Mouse (Mus musculus): ENCODE measurements around the gene Tbc1d25.

Gene Tbc1d25

GRCm38 (mm10) chrX:8175504-8176385, at the start of gene Tbc1d25:
TSS of gene Tbc1d25 (minus strand) at chrX:8176181.
- DNase-seq (ENCODE audit: extremely low read depth, low read depth, low spot score): peak; percentile 19

GRCm38 (mm10) chrX:8223473-8223872, 47.5 kb upstream of the Tbc1d25 start:
- DNase-seq (ENCODE audit: extremely low read depth, low read depth, low spot score): no peak

- peak; percentile 89 for DNase-seq (ENCODE audit: extremely low read depth, low read depth, low spot score)
Observed at GRCm38 (mm10) chrX:8222678-8223421, 46.9 kb upstream of the Tbc1d25 start.

- no peak for DNase-seq (ENCODE audit: extremely low read depth, low read depth, low spot score)
Observed at GRCm38 (mm10) chrX:8222296-8222677, 46.3 kb upstream of the Tbc1d25 start.

- no peak for DNase-seq (ENCODE audit: extremely low read depth, low read depth, low spot score)
Observed at GRCm38 (mm10) chrX:8219651-8220050, 43.7 kb upstream of the Tbc1d25 start.

- DNase-seq (ENCODE audit: extremely low read depth, low read depth, low spot score): no peak
Observed at GRCm38 (mm10) chrX:8218114-8218513, 42.1 kb upstream of the Tbc1d25 start.

GRCm38 (mm10) chrX:8217383-8217782, 41.4 kb upstream of the Tbc1d25 start:
- DNase-seq (ENCODE audit: extremely low read depth, low read depth, low spot score): no peak

- DNase-seq (ENCODE audit: extremely low read depth, low read depth, low spot score): no peak
Observed at GRCm38 (mm10) chrX:8211490-8212207, 35.7 kb upstream of the Tbc1d25 start.

- DNase-seq (ENCODE audit: extremely low read depth, low read depth, low spot score): no peak
Observed at GRCm38 (mm10) chrX:8209720-8210119, 33.7 kb upstream of the Tbc1d25 start.

GRCm38 (mm10) chrX:8207224-8207623, 31.2 kb upstream of the Tbc1d25 start:
- DNase-seq (ENCODE audit: extremely low read depth, low read depth, low spot score): no peak

- no peak for DNase-seq (ENCODE audit: extremely low read depth, low read depth, low spot score)
Observed at GRCm38 (mm10) chrX:8206694-8207197, 30.8 kb upstream of the Tbc1d25 start.

- DNase-seq (ENCODE audit: extremely low read depth, low read depth, low spot score): no peak
Observed at GRCm38 (mm10) chrX:8206015-8206693, 30.2 kb upstream of the Tbc1d25 start, which contains the start of gene Porcn. TSS of gene Porcn (minus strand) at chrX:8206525.

- no peak for DNase-seq (ENCODE audit: extremely low read depth, low read depth, low spot score)
Observed at GRCm38 (mm10) chrX:8205551-8205950, 29.6 kb upstream of the Tbc1d25 start.

GRCm38 (mm10) chrX:8205088-8205487, 29.1 kb upstream of the Tbc1d25 start:
- DNase-seq (ENCODE audit: extremely low read depth, low read depth, low spot score): no peak

- DNase-seq (ENCODE audit: extremely low read depth, low read depth, low spot score): no peak
Observed at GRCm38 (mm10) chrX:8204076-8204475, 28.1 kb upstream of the Tbc1d25 start.

- DNase-seq (ENCODE audit: extremely low read depth, low read depth, low spot score): no peak
Observed at GRCm38 (mm10) chrX:8203105-8203504, 27.1 kb upstream of the Tbc1d25 start.

GRCm38 (mm10) chrX:8193419-8193723, 17.4 kb upstream of the Tbc1d25 start, which contains the start of gene Ebp:
TSS of gene Ebp (minus strand) at chrX:8193512.
- no peak for DNase-seq (ENCODE audit: extremely low read depth, low read depth, low spot score)

- no peak for DNase-seq (ENCODE audit: extremely low read depth, low read depth, low spot score)
Observed at GRCm38 (mm10) chrX:8192640-8193418, 16.8 kb upstream of the Tbc1d25 start.

- no peak for DNase-seq (ENCODE audit: extremely low read depth, low read depth, low spot score)
Observed at GRCm38 (mm10) chrX:8192126-8192639, 16.2 kb upstream of the Tbc1d25 start.
